Mouse (Mus musculus): ENCODE data around the gene Ten1.

The Ten1 gene

GRCm38 (mm10) chr11:116237742-116238395 is 39.2 kb downstream of the Ten1 start, which contains the start of gene Evpl:
TSS of gene Evpl (minus strand) at chr11:116238077.
- no peak for DNase-seq (ENCODE audit: low spot score)

- no peak for DNase-seq (ENCODE audit: low spot score)
Measured at GRCm38 (mm10) chr11:116239797-116240196, 41.1 kb downstream of the Ten1 start.

- DNase-seq (ENCODE audit: low spot score), result no peak
Measured at GRCm38 (mm10) chr11:116241744-116242235, 43.1 kb downstream of the Ten1 start.

DNA sequence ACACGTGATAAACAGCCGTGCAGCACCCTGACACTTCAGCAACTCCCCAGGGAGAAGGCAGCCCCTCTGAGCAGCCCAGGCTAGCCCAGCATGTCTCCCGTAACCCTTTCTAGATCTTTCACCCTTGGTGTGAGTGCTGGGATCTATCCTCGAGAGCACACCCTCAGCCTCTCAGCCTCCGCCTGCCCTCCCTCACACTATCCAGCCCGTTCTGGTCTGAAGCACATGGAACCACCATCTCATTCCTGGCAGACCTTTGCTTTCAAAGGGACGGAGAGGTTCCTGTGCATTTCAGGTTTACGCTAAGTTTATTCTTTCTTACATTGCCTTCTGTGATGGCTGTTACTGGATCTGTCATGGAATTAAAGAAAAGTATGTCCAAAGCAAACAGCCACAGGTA is 45.9 kb downstream of the Ten1 start:
- no peak for DNase-seq (ENCODE audit: low spot score)

- DNase-seq (ENCODE audit: low spot score), result no peak
Measured at GRCm38 (mm10) chr11:116245616-116246015, 47.0 kb downstream of the Ten1 start.

GRCm38 (mm10) chr11:116247502-116248222 is 49.0 kb downstream of the Ten1 start:
- no peak for DNase-seq (ENCODE audit: low spot score)

DNA sequence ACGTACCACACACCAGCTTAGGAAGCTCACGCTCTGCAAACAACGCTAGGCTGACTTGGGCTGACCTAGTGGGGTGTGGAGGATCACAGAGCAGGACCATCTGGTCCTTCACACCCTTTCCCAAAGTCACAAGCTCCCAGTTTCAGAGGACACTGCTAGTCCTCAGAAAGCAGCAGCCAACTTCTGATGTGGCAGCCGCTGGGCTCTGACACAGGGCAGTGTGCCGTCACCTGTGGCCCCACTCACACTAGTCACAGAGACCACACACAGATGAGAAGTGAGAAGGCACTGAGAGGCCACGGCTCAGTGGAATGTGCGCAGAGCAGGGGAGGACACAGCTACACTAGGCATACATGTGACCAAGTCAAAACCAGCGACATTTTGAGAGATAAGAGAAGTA is 52.2 kb downstream of the Ten1 start:
- no peak for DNase-seq (ENCODE audit: low spot score)

DNA sequence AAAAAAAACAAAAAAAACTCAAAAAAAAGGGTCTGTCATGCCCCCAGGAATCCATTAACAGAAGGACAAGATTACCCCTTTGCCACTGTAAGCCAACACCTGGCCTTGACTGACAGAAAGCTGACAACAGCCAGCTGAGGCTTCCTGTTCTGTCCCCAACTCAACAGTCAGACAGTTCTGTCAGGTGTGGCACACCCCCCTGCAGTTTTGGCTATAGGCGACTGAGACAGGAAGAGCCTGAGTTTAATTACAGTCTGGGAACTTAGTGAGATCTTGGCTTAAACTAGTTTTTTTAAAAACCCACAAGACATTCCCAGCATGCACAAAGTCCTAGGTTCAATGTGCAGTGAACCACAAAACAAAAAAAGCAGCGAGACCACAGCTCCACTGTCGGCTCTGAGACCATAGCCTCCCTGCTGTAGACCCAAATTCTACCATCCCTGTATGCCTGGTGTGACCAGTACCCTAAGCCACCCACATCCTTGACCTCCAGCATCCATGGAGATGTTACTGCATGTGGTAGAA is 54.5 kb downstream of the Ten1 start:
- DNase-seq (ENCODE audit: low spot score), result no peak

DNA sequence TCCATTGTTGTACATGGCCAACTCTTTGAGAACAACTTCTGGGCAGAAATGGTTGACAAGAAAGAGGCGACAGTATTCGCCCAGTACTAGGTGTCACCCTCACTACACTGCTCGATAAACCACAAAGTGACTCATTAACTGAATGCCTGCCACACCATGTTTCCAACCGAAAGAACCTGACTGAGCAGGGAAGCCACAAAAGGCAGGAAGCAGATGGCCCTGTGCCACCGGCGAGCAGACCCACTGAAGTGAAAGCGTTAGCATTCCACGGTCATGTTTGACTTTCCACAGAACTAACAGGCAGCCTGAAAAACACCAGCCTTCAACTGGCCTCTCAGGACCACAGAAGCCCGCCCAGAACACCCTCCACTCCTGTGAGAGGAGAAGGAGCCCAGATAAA is 56.0 kb downstream of the Ten1 start:
- DNase-seq (ENCODE audit: low spot score), result no peak

GRCm38 (mm10) chr11:116255090-116255981 is 56.7 kb downstream of the Ten1 start:
- DNase-seq (ENCODE audit: low spot score), result no peak

- DNase-seq (ENCODE audit: low spot score), result no peak
Measured at GRCm38 (mm10) chr11:116255982-116256675, 57.5 kb downstream of the Ten1 start.

DNA sequence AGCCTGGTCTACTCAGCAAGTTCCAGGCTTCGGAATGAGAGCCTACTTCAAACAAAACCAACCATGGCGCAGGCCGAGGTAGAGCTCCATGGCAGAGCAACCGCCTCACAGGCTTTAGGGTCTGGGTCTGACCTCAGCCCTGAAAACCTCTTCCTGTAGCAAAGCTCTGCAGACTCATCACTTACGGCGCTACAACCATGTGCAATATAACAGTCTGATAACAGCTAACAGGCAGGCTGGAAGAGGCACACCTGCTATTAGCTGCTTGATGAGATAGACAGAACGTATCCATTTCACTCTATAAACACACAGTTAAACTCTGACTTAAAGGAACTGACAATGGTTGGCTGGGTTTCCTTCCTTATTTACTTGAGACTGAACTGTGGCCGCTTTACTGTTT is 60.8 kb downstream of the Ten1 start:
- DNase-seq (ENCODE audit: low spot score), result no peak

GRCm38 (mm10) chr11:116260259-116260658 is 61.6 kb downstream of the Ten1 start:
- no peak for DNase-seq (ENCODE audit: low spot score)
